Mouse (Mus musculus) ES-Bruce4 (cell line): ENCODE results near the gene Ccdc24. TPM values are rescaled to one million over a fixed set of nuclear protein-coding genes. Genes with fewer than 3 reads are reported as not detected.

ENCODE experiments used
- H3K27ac ChIP-seq: 2 replicates; pipeline ENCODE4 v1.5.1; 2012; ENCODE audit warnings: low read length, inconsistent platforms; ENCODE audit not compliant: insufficient read depth
- H3K27me3 ChIP-seq: 2 replicates; pipeline ENCODE4 v1.6.1; 2012; ENCODE audit warnings: mild to moderate bottlenecking, low read length, inconsistent platforms; ENCODE audit not compliant: control insufficient read depth, poor library complexity, insufficient read depth, severe bottlenecking
- H3K36me3 ChIP-seq: 2 replicates; pipeline ENCODE4 v1.6.1; 2012; ENCODE audit warnings: inconsistent platforms, mild to moderate bottlenecking, low read length, moderate library complexity; ENCODE audit not compliant: control insufficient read depth, poor library complexity, insufficient read depth, severe bottlenecking
- H3K4me1 ChIP-seq: one replicate; pipeline ENCODE4 v1.8.1; 2011; ENCODE audit warnings: low read length; ENCODE audit not compliant: control insufficient read depth, insufficient read depth
- H3K4me3 ChIP-seq: 2 replicates; pipeline ENCODE4 v1.5.1; 2011; ENCODE audit warnings: low read depth, mild to moderate bottlenecking, low read length
- H3K9ac ChIP-seq: 2 replicates; pipeline ENCODE4 v1.6.1; 2012; ENCODE audit warnings: low read depth, mild to moderate bottlenecking, inconsistent platforms; ENCODE audit not compliant: poor library complexity, severe bottlenecking
- H3K9me3 ChIP-seq: replicated peaks from 2 replicates; pipeline ENCODE4 v1.6.1; 2012; ENCODE audit warnings: mild to moderate bottlenecking, low read length, inconsistent platforms; ENCODE audit not compliant: control insufficient read depth, poor library complexity, insufficient read depth, severe bottlenecking
- CTCF ChIP-seq: IDR thresholded peaks from one replicate; pipeline ENCODE4 v1.8.1; 2011; ENCODE audit warnings: low read depth, low read length
- EP300 ChIP-seq: IDR thresholded peaks from 2 replicates; pipeline ENCODE4 v1.6.1; 2011; ENCODE audit warnings: low read depth, low read length; ENCODE audit not compliant: insufficient read depth
- POLR2A ChIP-seq: IDR thresholded peaks from one replicate; pipeline ENCODE4 v1.8.1; 2011; ENCODE audit warnings: low read length; ENCODE audit not compliant: insufficient read depth
- polyA plus RNA-seq: library from polyadenylated mRNA; stranded (reverse); fragments of >200 nt; gene quantifications from 2 replicates; pipeline ENCODE4 v1.2.4, GENCODE M21; 2011; ENCODE audit warnings: low read depth; ENCODE audit not compliant: missing spikeins, insufficient read depth, insufficient read length

The Ccdc24 gene
- polyA plus RNA-seq, 1 experiment, result 3.8 TPM

GRCm38 (mm10) chr4:117845316-117845715, 27.0 kb downstream of the Ccdc24 start:
- TF ChIP-seq CTCF (no peak), EP300 (no peak), POLR2A (no peak)
- no peak overlapping the region for H3K9ac ChIP-seq
- H3K27ac ChIP-seq, result no peak overlapping the region
- H3K9me3 ChIP-seq, result no peaks in the 10 kb centered on the region
- H3K4me1 ChIP-seq, result no peaks in the 10 kb centered on the region
- H3K4me3 ChIP-seq, result no peak overlapping the region
- no peaks in the 10 kb centered on the region for H3K27me3 ChIP-seq
- no peaks in the 10 kb centered on the region for H3K36me3 ChIP-seq

DNA sequence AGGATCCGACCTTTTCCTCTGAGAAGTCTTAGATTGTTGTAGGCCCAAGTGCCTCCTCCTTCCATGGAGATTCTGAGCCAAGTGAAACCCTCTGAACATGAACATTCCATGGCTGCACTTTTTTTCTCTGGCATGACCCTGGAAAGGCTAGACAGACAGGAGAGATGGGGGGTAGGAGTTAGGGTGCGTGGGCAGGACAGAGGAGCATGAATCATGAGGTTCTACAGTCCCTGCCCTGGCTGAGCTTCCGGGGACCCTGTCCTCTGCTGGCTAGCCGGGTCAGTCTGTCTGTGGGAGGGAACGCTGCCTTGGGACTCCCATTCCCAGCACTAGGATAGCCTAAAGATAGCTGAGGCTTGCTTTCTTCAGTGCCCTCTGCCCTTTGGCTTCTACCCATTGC, 27.9 kb downstream of the Ccdc24 start:
- H3K4me3 ChIP-seq, result no peak overlapping the region
- no peaks in the 10 kb centered on the region for H3K4me1 ChIP-seq
- TF ChIP-seq POLR2A (no peak), EP300 (no peak), CTCF (no peak)
- H3K36me3 ChIP-seq, result no peaks in the 10 kb centered on the region
- no peak overlapping the region for H3K9ac ChIP-seq
- H3K27ac ChIP-seq, result no peak overlapping the region
- no peaks in the 10 kb centered on the region for H3K9me3 ChIP-seq
- no peaks in the 10 kb centered on the region for H3K27me3 ChIP-seq

- Histone ChIP-seq H3K9ac (no peak overlapping the region), H3K4me1 (no peaks in the 10 kb centered on the region), H3K9me3 (no peaks in the 10 kb centered on the region), H3K36me3 (no peaks in the 10 kb centered on the region), H3K27ac (no peak overlapping the region), H3K27me3 (no peaks in the 10 kb centered on the region), H3K4me3 (no peak overlapping the region)
- TF ChIP-seq POLR2A (no peak), EP300 (no peak)
These were observed 29.3 kb downstream of the Ccdc24 start for GRCm38 (mm10) chr4:117843101-117843500.

GRCm38 (mm10) chr4:117841566-117841965, 30.8 kb downstream of the Ccdc24 start:
- no peak overlapping the region for H3K27ac ChIP-seq
- H3K4me3 ChIP-seq, result no peak overlapping the region
- H3K9ac ChIP-seq, result no peak overlapping the region
- no peaks in the 10 kb centered on the region for H3K27me3 ChIP-seq
- TF ChIP-seq POLR2A, result no peak
- no peak for TF ChIP-seq EP300
- TF ChIP-seq CTCF, result no peak
- H3K9me3 ChIP-seq, result no peaks in the 10 kb centered on the region
- no peaks in the 10 kb centered on the region for H3K4me1 ChIP-seq
- H3K36me3 ChIP-seq, result no peaks in the 10 kb centered on the region

DNA sequence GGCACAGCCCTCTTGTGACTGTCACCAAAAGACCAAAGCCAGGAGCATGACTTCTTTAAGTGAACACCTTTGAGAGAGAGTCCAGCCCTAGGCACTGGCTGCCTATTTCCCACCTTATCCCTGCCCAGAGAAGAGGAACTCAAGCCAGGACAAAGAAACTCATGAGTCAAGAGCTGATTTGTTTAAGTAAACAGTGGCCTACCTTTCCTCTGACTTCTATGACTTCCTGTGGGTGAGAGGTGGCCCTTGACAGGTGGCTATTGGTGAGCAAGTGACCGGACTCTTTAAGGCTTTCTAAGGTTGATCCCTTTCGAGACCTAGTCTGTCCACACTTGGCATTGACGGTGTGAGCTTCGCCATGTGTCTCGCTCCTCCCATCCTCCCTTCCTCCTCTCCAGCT, 31.5 kb downstream of the Ccdc24 start:
- Histone ChIP-seq H3K36me3 (no peaks in the 10 kb centered on the region), H3K9ac (no peak overlapping the region), H3K4me3 (no peak overlapping the region), H3K9me3 (no peaks in the 10 kb centered on the region), H3K27me3 (no peaks in the 10 kb centered on the region), H3K27ac (no peak overlapping the region), H3K4me1 (no peaks in the 10 kb centered on the region)
- TF ChIP-seq CTCF, result no peak
- TF ChIP-seq POLR2A, result no peak
- TF ChIP-seq EP300, result no peak

- Histone ChIP-seq H3K4me1 (no peaks in the 10 kb centered on the region), H3K27ac (no peak overlapping the region), H3K4me3 (no peak overlapping the region), H3K27me3 (no peaks in the 10 kb centered on the region), H3K9ac (no peak overlapping the region), H3K9me3 (no peaks in the 10 kb centered on the region), H3K36me3 (no peaks in the 10 kb centered on the region)
- no peak for TF ChIP-seq POLR2A
- no peak for TF ChIP-seq EP300
- TF ChIP-seq CTCF, result no peak
These were observed 33.0 kb downstream of the Ccdc24 start for GRCm38 (mm10) chr4:117839366-117839765.
